Mouse (Mus musculus) E14TG2a.4 (cell line): ENCODE results near the gene Galnt10.

ENCODE experiments used
- CTCF ChIP-seq: conservative IDR thresholded peaks from 2 replicates; pipeline ENCODE4 v1.5.1; 2014; ENCODE audit warnings: low read length
- NANOG ChIP-seq: IDR thresholded peaks from 2 replicates; pipeline ENCODE4 v1.6.1; 2014; ENCODE audit warnings: borderline replicate concordance, low read length, mixed read lengths

- TF ChIP-seq CTCF: no peak
- no peak for TF ChIP-seq NANOG
These were observed 182.0 kb downstream of the Galnt10 start for GRCm38 (mm10) chr11:57827048-57827914.
